8 mouse cellular contexts compared by ENCODE assay signal in the genomic region with DNA sequence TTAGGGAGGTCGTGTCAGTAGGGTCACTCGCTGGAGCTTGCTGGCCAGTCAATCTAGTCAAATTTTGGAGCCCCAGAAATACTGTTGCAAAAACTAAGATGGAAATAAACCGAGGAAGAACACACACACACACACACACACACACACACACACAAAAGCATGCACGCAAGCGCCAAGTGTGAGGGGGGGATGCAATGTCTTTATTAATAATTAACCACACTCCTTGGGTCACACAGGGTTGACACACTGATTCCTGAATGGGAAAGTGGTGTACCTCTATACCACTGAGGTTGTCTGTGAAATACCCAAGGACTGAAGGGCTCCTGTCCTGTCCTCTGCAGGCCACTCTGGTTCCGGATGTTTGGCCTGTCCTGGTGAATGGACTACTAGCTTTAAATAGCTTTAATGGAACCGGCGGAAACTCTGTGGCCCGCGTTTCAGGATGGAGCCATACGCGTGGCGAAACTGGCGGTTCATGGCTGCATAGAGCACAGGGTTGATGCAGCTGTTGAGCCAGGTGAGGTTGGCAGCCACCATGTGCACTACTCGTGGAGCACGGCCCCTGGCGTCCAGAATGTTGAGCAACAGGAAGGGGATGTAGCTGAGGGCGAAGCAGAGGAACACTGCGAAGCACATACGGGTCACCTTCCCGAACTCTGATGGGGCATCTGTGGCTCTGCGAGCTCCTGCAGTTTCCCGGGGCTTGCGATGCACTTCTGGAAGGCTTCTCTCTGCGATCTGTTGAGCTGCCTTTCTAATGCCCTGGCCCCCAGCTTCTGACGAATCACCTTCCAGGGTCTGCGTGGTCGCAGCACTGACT. TPM values are rescaled to one million over a fixed set of nuclear protein-coding genes. Genes with fewer than 3 reads are reported as not detected.
A peak's percentile ranks its signal among the peaks of the same experiment; 100 is the strongest.
DNase-seq lines count a peak whose midpoint lies in the region; ATAC-seq lines count a peak whose summit lies in the region.

No protein-coding gene starts in this region.

- no peaks in the 10 kb centered on the region for H3K9me3 ChIP-seq in hindbrain, embryonic 10.5 days
- H3K9me3 ChIP-seq in limb, embryonic 15.5 days, result no peaks in the 10 kb centered on the region
- no peaks in the 10 kb centered on the region for H3K9me3 ChIP-seq in neural tube, embryonic 14.5 days (ENCODE audit: control insufficient read depth, low read length)

- H3K4me1 ChIP-seq in hindbrain, embryonic 10.5 days (replicated peaks), result peaks cover 56% of the 10 kb centered on the region
- peaks cover 45% of the 10 kb centered on the region for H3K4me1 ChIP-seq in limb, embryonic 15.5 days
- peaks cover 33% of the 10 kb centered on the region for H3K4me1 ChIP-seq in neural tube, embryonic 14.5 days (ENCODE audit: control insufficient read depth, insufficient read depth, low read length)

- 43% methylated on average over 28 of the region's 28 CpGs for WGBS in hindbrain, embryonic 10.5 days
- 39% methylated on average over 28 of the region's 28 CpGs for WGBS in limb, embryonic 15.5 days
- 52% methylated on average over 28 of the region's 28 CpGs for WGBS in neural tube, embryonic 14.5 days

- no peak overlapping the region for H3K9ac ChIP-seq in limb, embryonic 15.5 days
- H3K9ac ChIP-seq in neural tube, embryonic 14.5 days (replicated peaks; ENCODE audit: low read depth, low read length), result 0 out of 2 replicates have a peak overlapping the region, but pooled peaks have one; percentile 16

- peak; percentile 43 for DNase-seq in urinary bladder, postnatal 14 days (ENCODE audit: low spot score)
- no peak for DNase-seq in urinary bladder, postnatal 36 days (ENCODE audit: low spot score in 2 of 2)
- no peak for DNase-seq in hindbrain, embryonic 10.5 days (ENCODE audit: low spot score)
- DNase-seq in frontal cortex, postnatal 25 days (ENCODE audit: low spot score in 2 of 2), result no peak
- no peak for DNase-seq in adrenal gland, postnatal 14 days
- DNase-seq in retina, embryonic 14.5 days (ENCODE audit: low spot score), result no peak

- peaks cover 30% of the 10 kb centered on the region for H3K27me3 ChIP-seq in hindbrain, embryonic 10.5 days (ENCODE audit: insufficient read depth, poor library complexity, severe bottlenecking)
- H3K27me3 ChIP-seq in limb, embryonic 15.5 days, result no peaks in the 10 kb centered on the region
- H3K27me3 ChIP-seq in neural tube, embryonic 14.5 days (ENCODE audit: control insufficient read depth, insufficient read depth, low read length), result no peaks in the 10 kb centered on the region

- H3K27ac ChIP-seq in hindbrain, embryonic 10.5 days, result peak overlapping the region; percentile 30
- no peak overlapping the region for H3K27ac ChIP-seq in limb, embryonic 15.5 days
- no peak overlapping the region for H3K27ac ChIP-seq in neural tube, embryonic 14.5 days (ENCODE audit: low read depth, low read length)

- H3K4me2 ChIP-seq in limb, embryonic 15.5 days, result 0 out of 2 replicates have a peak overlapping the region, but pooled peaks have one; percentile 8
- H3K4me2 ChIP-seq in neural tube, embryonic 14.5 days (ENCODE audit: low read depth, low read length), result peak overlapping the region; percentile 14; the same call in 1 of the 2 replicates

- no peaks in the 10 kb centered on the region for H3K36me3 ChIP-seq in hindbrain, embryonic 10.5 days
- no peaks in the 10 kb centered on the region for H3K36me3 ChIP-seq in limb, embryonic 15.5 days
- H3K36me3 ChIP-seq in neural tube, embryonic 14.5 days (ENCODE audit: control insufficient read depth, insufficient read depth, low read length), result no peaks in the 10 kb centered on the region

- ATAC-seq in limb, embryonic 15.5 days (ENCODE audit: insufficient number of reproducible peaks, low FRiP score, low TSS enrichment, low read depth), result no peak
- ATAC-seq in neural tube, embryonic 14.5 days (ENCODE audit: low read depth), result no peak

- peak overlapping the region; percentile 23; the same call in 1 of the 2 replicates for H3K4me3 ChIP-seq in hindbrain, embryonic 10.5 days
- H3K4me3 ChIP-seq in limb, embryonic 15.5 days, result 0 out of 2 replicates have a peak overlapping the region, but pooled peaks have one; percentile 7
- no peak overlapping the region for H3K4me3 ChIP-seq in neural tube, embryonic 14.5 days (ENCODE audit: low read depth, low read length)

RNA-seq across cellular contexts. Expression of a gene that starts 2.1 kb away (rescaled TPM):
- 0.31 and 0.36 TPM in 2 replicates for polyA plus RNA-seq in hindbrain, embryonic 10.5 days (2016; fragmentation: Nextera tagmentation; extraction: Ambion mirVana)
- 0.20 and 0.36 TPM in 2 replicates for polyA plus RNA-seq in limb, embryonic 15.5 days (2015; fragmentation: Nextera tagmentation; extraction: Ambion mirVana)
- polyA plus RNA-seq in neural tube, embryonic 14.5 days (2014; fragmentation: Nextera tagmentation; extraction: Ambion mirVana), result 0.35 and 0.40 TPM in 2 replicates
- not detected in 2 replicates for total RNA-seq in adrenal gland, postnatal 14 days (2021)

RNA-seq across cellular contexts. Expression of a gene that starts 31.6 kb away (rescaled TPM):
- 24.9 and 26.3 TPM in 2 replicates for polyA plus RNA-seq in hindbrain, embryonic 10.5 days (2016; fragmentation: Nextera tagmentation; extraction: Ambion mirVana)
- polyA plus RNA-seq in limb, embryonic 15.5 days (2015; fragmentation: Nextera tagmentation; extraction: Ambion mirVana), result 17.1 and 19.4 TPM in 2 replicates
- polyA plus RNA-seq in neural tube, embryonic 14.5 days (2014; fragmentation: Nextera tagmentation; extraction: Ambion mirVana), result 19.2 and 20.7 TPM in 2 replicates
- total RNA-seq in adrenal gland, postnatal 14 days (2021), result 18.7 and 19.9 TPM in 2 replicates

RNA-seq across cellular contexts. Expression of a gene that starts 35.8 kb away (rescaled TPM):
- polyA plus RNA-seq in hindbrain, embryonic 10.5 days (2016; fragmentation: Nextera tagmentation; extraction: Ambion mirVana), result 288 and 299 TPM in 2 replicates
- 270 and 286 TPM in 2 replicates for polyA plus RNA-seq in limb, embryonic 15.5 days (2015; fragmentation: Nextera tagmentation; extraction: Ambion mirVana)
- 195 and 216 TPM in 2 replicates for polyA plus RNA-seq in neural tube, embryonic 14.5 days (2014; fragmentation: Nextera tagmentation; extraction: Ambion mirVana)
- 118 and 125 TPM in 2 replicates for total RNA-seq in adrenal gland, postnatal 14 days (2021)

RNA-seq across cellular contexts. Expression of a gene that starts 50.1 kb away (rescaled TPM):
- 7.3 and 8.5 TPM in 2 replicates for polyA plus RNA-seq in hindbrain, embryonic 10.5 days (2016; fragmentation: Nextera tagmentation; extraction: Ambion mirVana)
- polyA plus RNA-seq in limb, embryonic 15.5 days (2015; fragmentation: Nextera tagmentation; extraction: Ambion mirVana), result 1.5 and 2.2 TPM in 2 replicates
- 1.9 and 2.0 TPM in 2 replicates for polyA plus RNA-seq in neural tube, embryonic 14.5 days (2014; fragmentation: Nextera tagmentation; extraction: Ambion mirVana)
- 1.0 and 4.7 TPM in 2 replicates for total RNA-seq in adrenal gland, postnatal 14 days (2021)

RNA-seq across cellular contexts. Expression of a gene that starts 58.3 kb away (rescaled TPM):
- 23.5 and 23.8 TPM in 2 replicates for polyA plus RNA-seq in hindbrain, embryonic 10.5 days (2016; fragmentation: Nextera tagmentation; extraction: Ambion mirVana)
- polyA plus RNA-seq in limb, embryonic 15.5 days (2015; fragmentation: Nextera tagmentation; extraction: Ambion mirVana), result 62.0 and 64.9 TPM in 2 replicates
- 3.8 and 7.4 TPM in 2 replicates for polyA plus RNA-seq in neural tube, embryonic 14.5 days (2014; fragmentation: Nextera tagmentation; extraction: Ambion mirVana)
- total RNA-seq in adrenal gland, postnatal 14 days (2021), result 34.9 and 37.7 TPM in 2 replicates
